Mouse (Mus musculus): ENCODE measurements around the gene Loxl3.

Loxl3 gene

GRCm38 (mm10) chr6:83086121-83087035 lies 52.4 kb downstream of the Loxl3 start, which contains the start of gene Lbx2:
Lbx2 (plus strand) TSS chr6:83086367.
- DNase-seq (ENCODE audit: low spot score in 2 of 2) = no peak

DNA sequence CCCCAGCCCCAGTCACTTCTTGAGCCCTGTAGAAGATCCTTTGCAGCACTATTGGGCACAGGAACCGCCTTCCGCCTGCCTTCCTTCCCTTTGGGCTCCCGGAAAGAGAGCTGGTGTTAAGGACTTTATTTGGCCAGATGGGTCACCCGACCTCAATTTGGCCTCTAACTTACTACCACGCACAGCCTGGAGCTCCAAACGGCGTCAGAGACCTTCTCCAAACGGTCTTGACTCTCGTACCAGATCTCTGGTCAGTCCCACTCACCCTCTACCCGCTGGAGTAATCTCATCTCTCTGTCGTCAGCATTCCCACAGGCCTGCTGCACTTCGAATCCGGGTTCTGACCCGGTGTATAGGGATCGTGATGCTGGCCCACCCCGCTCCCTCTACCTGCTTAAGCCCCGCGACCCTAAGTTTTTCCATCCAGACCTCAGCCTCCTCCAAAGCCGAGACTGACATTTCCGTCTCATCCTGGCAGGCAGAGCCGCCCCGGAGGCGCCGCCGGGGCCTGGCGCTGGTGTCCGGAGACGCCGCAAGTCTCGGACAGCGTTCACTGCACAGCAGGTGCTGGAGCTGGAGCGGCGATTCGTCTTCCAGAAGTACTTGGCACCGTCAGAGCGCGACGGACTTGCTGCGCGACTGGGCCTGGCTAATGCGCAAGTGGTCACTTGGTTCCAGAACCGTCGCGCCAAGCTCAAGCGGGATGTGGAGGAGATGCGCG lies 53.4 kb downstream of the Loxl3 start:
- DNase-seq (ENCODE audit: low spot score in 2 of 2) = no peak

DNA sequence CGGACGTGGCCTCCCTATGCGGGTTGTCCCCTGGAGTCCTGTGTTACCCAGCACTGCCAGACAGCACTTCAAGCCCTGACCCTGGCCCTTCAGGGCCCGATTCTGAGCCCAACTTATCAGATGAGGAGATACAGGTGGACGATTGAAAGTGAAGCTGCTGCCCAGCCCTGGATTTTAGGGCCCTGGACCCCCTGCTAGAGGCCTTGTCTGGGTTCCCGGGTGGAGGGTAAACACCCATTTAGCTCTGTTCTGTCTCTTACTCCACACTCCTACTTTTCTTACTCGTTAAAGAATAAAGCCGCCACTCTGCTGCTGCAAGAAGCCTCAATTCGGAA lies 53.9 kb downstream of the Loxl3 start:
- no peak for DNase-seq (ENCODE audit: low spot score in 2 of 2)

DNA sequence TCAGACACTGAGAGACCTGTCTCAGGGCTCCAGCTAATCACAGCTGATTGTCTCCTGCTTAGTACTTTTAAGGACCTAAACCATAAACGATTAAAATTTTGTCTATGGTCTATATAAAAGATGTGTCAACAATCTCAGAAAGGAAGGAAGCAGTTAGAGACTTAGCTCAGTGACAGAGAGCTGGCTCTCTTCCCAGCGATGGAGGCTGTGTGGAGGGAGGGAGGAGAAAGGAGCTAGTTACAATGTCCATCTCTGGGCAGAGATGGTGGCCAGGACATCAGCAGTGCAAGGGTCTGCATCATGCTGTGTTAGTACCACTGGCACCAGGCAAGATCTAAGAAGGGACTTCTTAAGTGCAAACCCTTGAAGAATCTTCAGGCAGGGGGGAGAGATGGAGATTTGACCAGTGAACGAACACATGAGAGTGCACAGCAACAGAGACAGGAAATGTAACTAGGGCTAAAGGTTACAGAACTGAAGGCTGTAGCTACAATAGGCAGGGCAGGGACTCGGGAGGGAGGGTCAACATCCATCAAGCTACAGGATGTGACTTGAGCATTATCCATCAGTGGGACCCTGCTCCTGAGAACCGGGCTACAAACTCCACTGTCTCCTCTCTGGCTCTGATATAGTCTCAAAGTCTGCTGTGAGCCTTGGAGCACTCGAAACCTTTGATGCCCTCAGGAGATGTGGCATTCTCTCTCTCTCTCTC lies 58.6 kb downstream of the Loxl3 start:
- no peak for DNase-seq (ENCODE audit: low spot score in 2 of 2)

DNA sequence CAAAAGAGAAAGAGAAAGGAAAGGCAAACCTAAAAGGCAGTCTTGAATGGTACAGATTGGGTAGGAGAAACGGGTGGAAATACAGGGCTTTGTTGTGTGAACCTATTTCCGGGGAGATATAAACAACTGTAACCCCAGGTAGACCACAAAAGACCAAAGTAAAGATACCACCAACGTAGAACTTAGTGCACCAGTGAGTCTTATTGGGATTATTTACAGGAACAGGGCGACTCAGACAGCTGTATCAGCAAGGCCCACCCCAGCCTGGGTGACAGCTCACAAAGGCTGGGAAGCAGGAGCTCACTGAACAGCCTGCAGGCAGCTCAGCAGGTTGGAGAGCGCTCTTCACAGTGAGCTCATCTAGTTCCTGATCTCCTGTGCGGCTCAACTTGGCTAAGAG lies 62.0 kb downstream of the Loxl3 start:
- no peak for DNase-seq (ENCODE audit: low spot score in 2 of 2)

GRCm38 (mm10) chr6:83098411-83098810 lies 64.4 kb downstream of the Loxl3 start:
- no peak for DNase-seq (ENCODE audit: low spot score in 2 of 2)

GRCm38 (mm10) chr6:83101316-83101687 lies 67.3 kb downstream of the Loxl3 start, which contains the start of the genes Ccdc142 and Gm42688:
Ccdc142 (plus strand) TSS chr6:83101601.
Gm42688 (plus strand) TSS chr6:83101617.
- DNase-seq (ENCODE audit: low spot score in 2 of 2) = peak; percentile 78 to 80

DNA sequence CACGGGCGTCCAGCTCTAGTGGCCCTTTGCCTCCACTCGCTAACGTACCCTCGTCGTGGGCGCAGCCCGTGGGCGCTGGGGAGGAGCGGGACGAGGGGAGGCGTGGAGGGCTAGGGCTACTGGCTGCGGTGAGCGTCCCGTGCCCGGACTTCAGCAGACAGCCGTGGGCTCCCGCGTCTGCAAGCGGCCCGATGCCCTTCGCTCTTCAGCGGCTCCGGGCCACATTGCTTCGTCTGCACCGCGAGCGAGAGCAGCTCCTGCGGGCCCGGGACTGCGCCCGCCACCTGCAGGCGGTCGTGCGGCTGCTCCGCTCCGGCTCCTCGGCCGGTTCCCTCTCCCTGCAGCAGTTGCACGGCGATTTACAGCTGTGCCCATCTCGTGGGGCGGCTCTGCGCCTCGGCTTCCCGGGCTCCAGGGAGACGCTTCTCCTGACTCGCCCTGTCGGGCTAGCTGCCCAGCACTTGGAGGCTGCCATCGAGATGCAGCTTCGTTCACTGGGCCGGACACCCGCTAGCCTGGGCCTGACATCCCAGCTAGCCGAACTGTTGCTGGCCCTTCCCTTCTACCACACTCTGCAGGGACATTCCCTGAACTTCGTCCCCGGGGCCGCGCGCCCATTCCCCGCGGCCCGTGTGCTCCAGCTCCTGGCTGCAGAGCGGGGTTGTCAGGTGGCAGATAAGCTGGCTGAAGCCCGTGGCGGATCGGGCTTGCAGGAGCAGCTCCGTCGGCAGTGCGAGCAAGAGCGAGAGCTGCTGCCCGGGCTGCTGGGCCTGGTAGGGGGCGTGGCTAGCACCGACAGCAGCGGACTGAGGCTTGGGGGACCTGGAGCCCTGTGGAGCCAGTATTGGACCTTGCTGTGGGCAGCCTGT lies 67.9 kb downstream of the Loxl3 start:
- DNase-seq (ENCODE audit: low spot score in 2 of 2) = peak in 1 of 2 experiments; percentile 25

Data from frontal cortex, postnatal 25 days (tissue).